Mouse (Mus musculus): ENCODE measurements at regions not wholly inside any gene's neighbourhood (a gene's known extent, or its start where the extent isn't known, plus 50 kb on each side); places are given as distances from the start of the nearest gene placed in this dataset.

- peak; percentile 43 for DNase-seq (ENCODE audit: low spot score)
Observed at GRCm38 (mm10) chr2:30676833-30677459, 82.1 kb downstream of the Cstad start.

- no peak for DNase-seq (ENCODE audit: low spot score)
Observed at GRCm38 (mm10) chr2:30676450-30676832, 81.6 kb downstream of the Cstad start.

GRCm38 (mm10) chr2:30675839-30676238 lies 81.0 kb downstream of the Cstad start:
- DNase-seq (ENCODE audit: low spot score), result no peak

GRCm38 (mm10) chr2:30670836-30671586 lies 76.2 kb downstream of the Cstad start:
- no peak for DNase-seq (ENCODE audit: low spot score)

DNA sequence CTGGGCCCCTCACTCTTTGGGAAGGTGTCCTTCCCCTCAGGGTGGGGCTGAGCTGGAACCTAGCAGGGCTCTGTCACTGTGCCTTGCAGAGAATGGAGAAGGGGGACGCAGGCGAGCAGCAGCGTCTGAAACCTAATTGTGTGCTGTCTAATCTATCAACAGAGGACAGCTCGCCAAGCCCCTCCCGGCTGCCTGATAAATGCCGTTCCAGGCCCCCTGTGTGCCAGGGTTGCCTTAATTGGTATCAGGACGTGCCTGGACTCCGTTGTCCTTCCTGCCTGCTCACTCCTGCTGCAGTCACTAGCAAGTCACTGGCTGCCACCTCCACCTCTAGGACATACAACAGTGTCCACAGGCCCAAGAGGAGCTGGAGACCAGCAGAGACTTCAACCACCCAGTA lies 72.6 kb downstream of the Cstad start:
- no peak for DNase-seq (ENCODE audit: low spot score)

DNA sequence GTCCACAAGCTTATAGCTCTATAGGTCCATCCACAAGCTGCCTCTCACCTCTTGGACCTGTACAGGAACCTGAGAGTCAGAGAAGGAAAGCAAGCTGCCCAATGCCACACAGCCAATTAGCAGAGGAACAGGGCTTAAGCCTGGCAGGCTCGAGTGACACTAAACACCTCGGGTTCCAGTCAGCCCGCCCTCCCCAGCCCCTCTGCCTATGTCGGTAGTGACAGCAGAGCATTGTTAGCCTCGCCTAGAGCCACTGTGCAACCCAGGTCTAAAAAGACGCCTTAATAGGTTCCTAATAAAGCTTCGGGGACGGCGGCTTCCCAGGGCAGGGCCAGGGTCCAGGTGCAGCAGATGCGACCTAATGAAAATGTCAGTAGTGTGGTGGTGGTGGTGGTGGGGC lies 66.3 kb downstream of the Cstad start:
- DNase-seq (ENCODE audit: low spot score), result no peak

GRCm38 (mm10) chr2:30660613-30660991 lies 65.8 kb downstream of the Cstad start:
- DNase-seq (ENCODE audit: low spot score), result no peak

GRCm38 (mm10) chr2:30659836-30660612 lies 65.2 kb downstream of the Cstad start:
- DNase-seq (ENCODE audit: low spot score), result no peak

GRCm38 (mm10) chr2:30658844-30659555 lies 64.2 kb downstream of the Cstad start:
- DNase-seq (ENCODE audit: low spot score), result peak; percentile 75

Data from lung, postnatal 25 days (tissue).